Mouse (Mus musculus) midbrain, embryonic 14.5 days (tissue): ENCODE data around the gene Cpox. TPM values are rescaled to one million over a fixed set of nuclear protein-coding genes. Genes with fewer than 3 reads are reported as not detected.
"Not testable (repeated sequence)": the region's sequence is repeated elsewhere in the genome, so short reads cannot be mapped to it uniquely, and the experiment has no call there.

Experiments
- ATAC-seq: fragments of 200-750 bp; cut with Nextera tagmentation; 2 replicates; pipeline ENCODE4 v1.8.0; 2017; ENCODE audit warnings: moderate number of reproducible peaks, moderate library complexity; ENCODE audit not compliant: low FRiP score, low TSS enrichment
- DNase-seq: peaks from one replicate; pipeline ENCODE4 v3.0.0-alpha.2; 2015
- H3K27ac ChIP-seq: fragments of 300-500 bp; sonication (generic); replicated peaks from 2 replicates; pipeline ENCODE4 v1.5.1; 2014; ENCODE audit warnings: mild to moderate bottlenecking, low read depth, low read length, moderate library complexity
- H3K27me3 ChIP-seq: fragments of 300-500 bp; sonication (generic); 2 replicates; pipeline ENCODE4 v1.6.1; 2014; ENCODE audit warnings: low read length, control low read depth, mixed read lengths; ENCODE audit not compliant: control insufficient read depth, insufficient read depth
- H3K36me3 ChIP-seq: fragments of 300-500 bp; sonication (generic); 2 replicates; pipeline ENCODE4 v1.6.1; 2014; ENCODE audit warnings: low read length, control low read depth; ENCODE audit not compliant: control insufficient read depth, insufficient read depth
- H3K4me1 ChIP-seq: fragments of 300-500 bp; sonication (generic); 2 replicates; pipeline ENCODE4 v1.6.1; 2014; ENCODE audit warnings: mild to moderate bottlenecking, antibody characterized with exemption, low read length, control low read depth; ENCODE audit not compliant: control insufficient read depth, insufficient read depth
- H3K4me2 ChIP-seq: fragments of 300-500 bp; sonication (generic); 2 replicates; pipeline ENCODE4 v1.6.1; 2014; ENCODE audit warnings: mild to moderate bottlenecking, low read length, moderate library complexity
- H3K4me3 ChIP-seq: fragments of 300-500 bp; sonication (generic); replicated peaks from 2 replicates; pipeline ENCODE4 v1.5.1; 2014; ENCODE audit warnings: low read depth, low read length
- H3K9ac ChIP-seq: fragments of 300-500 bp; sonication (generic); replicated peaks from 2 replicates; pipeline ENCODE4 v1.6.1; 2014; ENCODE audit warnings: mild to moderate bottlenecking, low read length, moderate library complexity
- H3K9me3 ChIP-seq: fragments of 300-500 bp; sonication (generic); 2 replicates; pipeline ENCODE4 v1.6.1; 2016; ENCODE audit warnings: low read length, control low read depth, mixed read lengths; ENCODE audit not compliant: control insufficient read depth
- WGBS: fragments of 180-500 bp; shearing (Covaris S2); extraction: QIAGEN DNeasy Blood & Tissue Kit; methylation state at CpG from one replicate; pipeline ENCODE4 v1.1.7; 2014; 5-methylcytosine and 5-hydroxymethylcytosine counted together
- polyA plus RNA-seq: library from polyadenylated mRNA; unstranded; fragments of >200 nt; fragmentation: Nextera tagmentation; extraction: Ambion mirVana; gene quantifications from 2 replicates; pipeline ENCODE4 v1.2.1, GENCODE M21; 2014

Cpox gene
- polyA plus RNA-seq, 1 experiment from 2014 or later, result 13.3 TPM

DNA sequence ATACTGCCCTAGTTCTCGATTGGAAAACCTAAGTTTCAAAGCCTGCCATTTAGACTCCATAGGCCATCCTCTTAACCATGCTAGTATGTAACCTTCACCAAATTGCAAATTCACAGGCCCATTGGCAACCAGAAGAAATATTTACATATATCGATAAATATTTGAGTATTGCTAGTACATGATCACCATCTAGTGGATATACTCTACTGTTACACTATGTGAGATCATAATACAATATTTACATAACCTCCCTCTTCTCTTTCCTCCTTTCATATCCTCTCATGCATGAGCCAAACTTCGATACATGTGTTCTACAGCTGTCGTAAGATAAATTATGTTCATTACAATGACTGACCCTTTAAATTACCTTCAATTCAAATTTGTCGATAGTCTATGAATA is 7.1 kb upstream of the Cpox start:
- Histone ChIP-seq H3K9ac (no peak overlapping the region), H3K9me3 (no peaks in the 10 kb centered on the region), H3K4me3 (no peak overlapping the region), H3K27ac (no peak overlapping the region), H3K27me3 (no peaks in the 10 kb centered on the region), H3K4me1 (no peaks in the 10 kb centered on the region), H3K4me2 (no peak overlapping the region), H3K36me3 (no peaks in the 10 kb centered on the region)
- ATAC-seq, result peak; percentile 47; the same call in 1 of the 2 replicates
- WGBS, result 81% methylated on average over 5 of the region's 5 CpGs
- peak; percentile 72 for DNase-seq

DNA sequence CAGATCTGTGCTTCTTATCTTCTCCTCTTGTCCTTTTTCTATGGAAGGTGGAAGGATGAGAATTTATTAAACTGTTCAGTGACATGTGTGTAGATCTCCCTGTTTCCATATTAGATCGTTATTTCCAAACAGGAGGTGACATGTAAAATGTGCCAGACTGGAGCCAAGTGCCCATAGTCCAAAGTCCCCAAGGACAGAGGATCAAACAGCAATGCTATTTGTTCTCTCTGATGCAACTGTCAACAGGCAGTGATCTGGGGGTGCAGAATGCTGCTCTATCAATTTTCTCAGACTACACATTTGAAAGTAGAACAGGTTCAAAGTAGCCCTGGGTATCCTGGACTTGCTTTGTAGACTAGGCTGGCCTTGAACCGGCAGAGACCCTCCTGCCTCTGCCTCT is 6.3 kb upstream of the Cpox start:
- Histone ChIP-seq H3K4me1 (no peaks in the 10 kb centered on the region), H3K36me3 (no peaks in the 10 kb centered on the region), H3K9me3 (no peaks in the 10 kb centered on the region), H3K4me2 (no peak overlapping the region), H3K27me3 (no peaks in the 10 kb centered on the region), H3K9ac (no peak overlapping the region), H3K4me3 (no peak overlapping the region), H3K27ac (no peak overlapping the region)
- ATAC-seq (no peak), DNase-seq (no peak)
- WGBS, result 90% methylated on average over 2 of the region's 2 CpGs

DNA sequence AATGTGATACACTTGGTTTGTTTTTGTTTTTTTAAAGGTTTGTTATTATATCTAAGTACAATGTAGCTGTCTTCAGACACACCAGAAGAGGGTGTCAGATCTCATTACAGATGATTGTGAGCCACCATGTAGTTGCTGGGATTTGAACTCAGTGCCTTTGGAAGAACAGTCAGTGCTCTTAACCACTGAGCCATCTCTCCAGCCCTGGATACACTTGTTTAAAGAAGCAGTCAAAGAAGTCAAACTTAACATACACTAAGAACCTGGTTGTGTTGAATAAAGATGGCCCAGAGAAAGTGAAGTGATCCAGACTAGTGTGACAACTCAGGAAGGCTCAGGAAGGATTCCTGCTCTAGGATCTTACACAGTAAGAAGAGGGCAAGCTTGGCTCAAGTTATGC is 5.0 kb upstream of the Cpox start:
- not testable (repeated sequence) for H3K4me3 ChIP-seq, H3K4me1 ChIP-seq, H3K9ac ChIP-seq, H3K36me3 ChIP-seq, H3K27ac ChIP-seq, H3K27me3 ChIP-seq, ATAC-seq, DNase-seq, H3K9me3 ChIP-seq, H3K4me2 ChIP-seq

DNA sequence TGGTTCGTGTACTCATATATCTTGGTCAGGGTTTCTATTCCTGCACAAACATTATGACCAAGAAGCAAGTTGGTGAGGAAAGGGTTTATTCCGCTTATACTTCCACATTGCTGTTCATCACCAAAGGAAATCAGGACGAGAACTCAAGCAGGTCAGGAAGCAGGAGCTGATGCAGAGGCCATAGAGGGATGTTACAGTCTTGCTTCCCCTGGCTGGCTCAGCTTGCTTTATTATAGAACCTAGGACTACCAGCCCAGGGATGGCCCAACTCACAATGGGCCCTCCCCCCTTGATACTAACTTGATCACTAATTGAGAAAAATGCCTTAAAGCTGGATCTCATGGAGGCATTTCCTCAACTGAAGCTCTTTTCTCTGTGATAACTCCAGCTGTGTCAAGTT is 3.4 kb upstream of the Cpox start:
- WGBS, result 90% methylated on average over 3 of the region's 3 CpGs
- not testable (repeated sequence) for ATAC-seq, H3K36me3 ChIP-seq, H3K27me3 ChIP-seq, H3K27ac ChIP-seq, H3K4me2 ChIP-seq, H3K4me1 ChIP-seq, H3K9ac ChIP-seq, H3K9me3 ChIP-seq, H3K4me3 ChIP-seq, DNase-seq

GRCm38 (mm10) chr16:58668586-58668985 is 1.5 kb upstream of the Cpox start:
- Histone ChIP-seq H3K27me3 (no peaks in the 10 kb centered on the region), H3K4me2 (no peak overlapping the region), H3K9me3 (no peaks in the 10 kb centered on the region), H3K27ac (no peak overlapping the region), H3K36me3 (peaks cover 7% of the 10 kb centered on the region), H3K9ac (no peak overlapping the region), H3K4me1 (peaks cover 10% of the 10 kb centered on the region; the same call in 1 of the 2 replicates), H3K4me3 (no peak overlapping the region)
- WGBS, result 90% methylated on average over 3 of the region's 3 CpGs
- no peak for DNase-seq
- ATAC-seq, result no peak

GRCm38 (mm10) chr16:58669264-58669663 is 828 bp upstream of the Cpox start:
- Histone ChIP-seq H3K9ac (no peak overlapping the region), H3K4me1 (peaks cover 10% of the 10 kb centered on the region; the same call in 1 of the 2 replicates), H3K4me3 (no peak overlapping the region), H3K27ac (no peak overlapping the region), H3K27me3 (no peaks in the 10 kb centered on the region), H3K9me3 (no peaks in the 10 kb centered on the region), H3K36me3 (peaks cover 14% of the 10 kb centered on the region), H3K4me2 (0 out of 2 replicates have a peak overlapping the region, but pooled peaks have one; percentile 77)
- no peak for ATAC-seq
- peak; percentile 9 for DNase-seq
- 70% methylated on average over 5 of the region's 5 CpGs for WGBS

DNA sequence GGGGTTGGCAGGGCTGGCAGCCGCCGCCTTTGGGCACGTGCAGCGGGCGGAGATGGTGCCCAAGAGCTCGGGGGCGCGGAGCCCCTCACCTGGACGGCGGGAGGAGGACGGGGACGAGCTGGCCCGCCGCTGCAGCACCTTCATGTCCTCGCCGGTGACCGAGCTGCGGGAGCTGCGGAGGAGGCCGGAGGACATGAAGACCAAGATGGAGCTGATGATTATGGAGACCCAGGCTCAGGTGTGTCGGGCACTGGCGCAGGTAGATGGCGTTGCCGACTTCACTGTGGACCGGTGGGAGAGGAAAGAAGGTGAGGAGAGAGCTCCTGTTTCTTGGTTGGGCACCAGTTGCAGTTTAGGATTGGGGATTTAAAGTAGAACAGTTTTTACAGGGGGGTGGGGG is 551 bp downstream of the Cpox start:
- Histone ChIP-seq H3K27ac (peak overlapping the region; percentile 85), H3K4me3 (peak overlapping the region; percentile 86), H3K4me1 (peaks cover 10% of the 10 kb centered on the region; the same call in 1 of the 2 replicates), H3K4me2 (peak overlapping the region; percentile 77), H3K36me3 (peaks cover 25% of the 10 kb centered on the region), H3K9me3 (no peaks in the 10 kb centered on the region), H3K9ac (peak overlapping the region; percentile 78), H3K27me3 (no peaks in the 10 kb centered on the region)
- WGBS, result under 1% methylated on average over 25 of the region's 25 CpGs
- ATAC-seq (peak; percentile 46), DNase-seq (peak; percentile 61)

GRCm38 (mm10) chr16:58671212-58671985 is 1.3 kb downstream of the Cpox start:
- ATAC-seq, result no peak

GRCm38 (mm10) chr16:58672396-58672795 is 2.3 kb downstream of the Cpox start:
- Histone ChIP-seq H3K4me2 (no peak overlapping the region), H3K27ac (no peak overlapping the region), H3K27me3 (no peaks in the 10 kb centered on the region), H3K4me3 (no peak overlapping the region), H3K9ac (no peak overlapping the region), H3K4me1 (peaks cover 10% of the 10 kb centered on the region; the same call in 1 of the 2 replicates), H3K36me3 (peaks cover 32% of the 10 kb centered on the region), H3K9me3 (no peaks in the 10 kb centered on the region)
- ATAC-seq (no peak), DNase-seq (no peak)
- WGBS, result 94% methylated on average over 13 of the region's 13 CpGs

More at GRCm38 (mm10) chr16:58671212-58671985, 1.3 kb downstream of the Cpox start:
- Histone ChIP-seq H3K27ac (no peak overlapping the region), H3K9ac (peak overlapping the region; percentile 78; the same call in 1 of the 2 replicates), H3K36me3 (peaks cover 28% of the 10 kb centered on the region), H3K4me1 (peaks cover 10% of the 10 kb centered on the region; the same call in 1 of the 2 replicates), H3K9me3 (no peaks in the 10 kb centered on the region), H3K4me3 (peak overlapping the region; percentile 86), H3K4me2 (peak overlapping the region; percentile 77), H3K27me3 (no peaks in the 10 kb centered on the region)
- WGBS, result 72% methylated on average over 8 of the region's 8 CpGs
- DNase-seq, result no peak
